Mouse (Mus musculus) heart, adult 2 months (tissue): ENCODE measurements around the gene Tubb5.

Source experiments
- CTCF ChIP-seq: fragments of 200-600 bp; IDR thresholded peaks from 2 replicates; pipeline ENCODE4 v1.8.1; 2022; ENCODE audit warnings: antibody characterized with exemption, mild to moderate bottlenecking, moderate library complexity
- EP300 ChIP-seq: fragments of 200-500 bp; IDR thresholded peaks from 2 replicates; pipeline ENCODE4 v1.6.1; 2011; ENCODE audit warnings: low read depth, low read length, control low read depth; ENCODE audit not compliant: insufficient read depth
- POLR2A ChIP-seq: fragments of 200-500 bp; IDR thresholded peaks from 2 replicates; pipeline ENCODE4 v1.6.1; 2011; ENCODE audit warnings: mild to moderate bottlenecking, low read depth, low read length, control low read depth; ENCODE audit not compliant: insufficient read depth

GRCm38 (mm10) chr17:35795099-35795498 lies 43.0 kb downstream of the Tubb5 start:
- TF ChIP-seq POLR2A (no peak), CTCF (no peak), EP300 (no peak)
